In the genomic region with DNA sequence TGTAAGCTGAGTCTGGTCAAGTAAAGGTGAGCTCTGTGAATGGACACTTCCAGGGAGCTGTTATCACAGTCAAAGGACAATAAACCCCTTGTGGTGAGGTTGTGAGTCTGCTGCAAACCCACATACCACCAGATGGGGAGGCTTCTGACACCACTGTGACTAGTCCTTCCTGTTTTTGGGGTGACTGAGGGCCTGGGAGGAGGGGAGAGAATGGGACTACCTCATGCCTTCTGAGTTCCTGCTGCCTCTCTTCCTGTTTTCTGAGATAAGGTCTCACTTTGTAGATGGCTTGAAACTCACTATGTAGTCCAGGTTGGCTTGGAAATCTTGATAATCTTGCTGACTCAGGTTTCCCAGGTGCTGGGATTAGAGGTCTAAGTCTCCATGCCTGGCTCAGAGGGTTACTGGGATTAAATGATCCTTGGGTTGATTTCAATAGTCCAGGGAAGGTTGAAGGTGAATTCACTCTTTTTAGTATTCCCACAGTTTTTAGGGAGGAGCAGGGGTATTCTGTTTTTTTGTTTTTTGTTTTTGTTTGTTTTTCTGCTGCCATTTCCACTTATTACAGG, we compare ENCODE assay signal across 13 mouse cellular contexts. TPM values are rescaled to one million over a fixed set of nuclear protein-coding genes. Genes with fewer than 3 reads are reported as not detected.
DNase-seq lines count a peak whose midpoint lies in the region; ATAC-seq and TF ChIP-seq lines count a peak whose summit lies in the region.
"Had no signal": no experiment of that assay in that cellular context is flagged by ENCODE, and none has a peak within 500 bp of the region (broad histone marks: within the 10 kb centered on the region; RNA-seq: fewer than 3 reads in every experiment).

No protein-coding gene starts in this region.

- H3K4me1 ChIP-seq in liver, embryonic 14.5 days (replicated peaks; ENCODE audit: control insufficient read depth in 2 of 2, insufficient read depth in 2 of 2, low read length in 1 of 2): no peaks in the 10 kb centered on the region
- H3K4me1 ChIP-seq in thymus, adult 2 months (replicated peaks; ENCODE audit: control insufficient read depth, insufficient read depth, low read length): peaks cover 7% of the 10 kb centered on the region
- H3K4me1 ChIP-seq: kidney, embryonic 15.5 days; midbrain, embryonic 12.5 days; neural tube, embryonic 15.5 days had no signal

- TF ChIP-seq EP300 in liver, embryonic 14.5 days (IDR thresholded peaks at IDR 0.05; ENCODE audit: low read depth): no peak

- no peak for TF ChIP-seq POLR2A in thymus, adult 2 months (IDR thresholded peaks at IDR 0.05; ENCODE audit: control insufficient read depth, extremely low read depth, insufficient read depth, low read length, poor library complexity)

- no peaks in the 10 kb centered on the region for H3K36me3 ChIP-seq in liver, embryonic 14.5 days (replicated peaks; ENCODE audit: control insufficient read depth, insufficient read depth, low read depth)
- no peaks in the 10 kb centered on the region for H3K36me3 ChIP-seq in thymus, adult 2 months (ENCODE audit: control insufficient read depth, insufficient read depth, low read length)
- H3K36me3 ChIP-seq: heart, embryonic 12.5 days; kidney, embryonic 15.5 days; midbrain, embryonic 12.5 days; neural tube, embryonic 15.5 days had no signal

- no peak overlapping the region for H3K27ac ChIP-seq in liver, embryonic 14.5 days
- H3K27ac ChIP-seq in thymus, adult 2 months (ENCODE audit: control insufficient read depth, insufficient read depth, low read length): no peak overlapping the region
- H3K27ac ChIP-seq: hindbrain, embryonic 14.5 days; kidney, embryonic 15.5 days; midbrain, embryonic 12.5 days; neural tube, embryonic 15.5 days had no signal

- peak; percentile 22 for TF ChIP-seq CTCF in liver, embryonic 14.5 days (IDR thresholded peaks at IDR 0.05; ENCODE audit: low read depth)
- no peak for TF ChIP-seq CTCF in thymus, adult 2 months (IDR thresholded peaks at IDR 0.05; ENCODE audit: borderline replicate concordance, control insufficient read depth, extremely low read depth, insufficient read depth, low read length, poor library complexity)

- H3K4me2 ChIP-seq in liver, embryonic 14.5 days (ENCODE audit: low read depth): no peak overlapping the region
- H3K4me2 ChIP-seq: heart, embryonic 12.5 days; hindbrain, embryonic 14.5 days; kidney, embryonic 15.5 days; midbrain, embryonic 12.5 days; neural tube, embryonic 15.5 days had no signal

- DNase-seq in MEL-GATA-1-ER (ENCODE audit: extremely low read depth, low read depth): peak; percentile 86
- DNase-seq in liver, embryonic 14.5 days (ENCODE audit: low read depth in 3 of 3, low spot score in 3 of 3): peak in 2 of 3 experiments; percentile 5 to 17
- DNase-seq in thymus, adult 2 months: peak; percentile 44
- no peak for DNase-seq in ovary, postnatal 36 days (ENCODE audit: low spot score)
- no peak for DNase-seq in adipocyte (ENCODE audit: low spot score)
- DNase-seq in kidney, postnatal 4 days: no peak
- DNase-seq: spleen, adult 18-20 months had no signal

- H3K4me3 ChIP-seq in liver, embryonic 14.5 days (ENCODE audit: insufficient read depth in 1 of 2, low read depth in 2 of 2, low read length in 2 of 2): no peak overlapping the region
- H3K4me3 ChIP-seq in thymus, adult 2 months (ENCODE audit: control insufficient read depth, insufficient read depth, low read length): no peak overlapping the region
- H3K4me3 ChIP-seq: heart, embryonic 12.5 days; kidney, embryonic 15.5 days; midbrain, embryonic 12.5 days; neural tube, embryonic 15.5 days had no signal

- H3K9ac ChIP-seq in liver, embryonic 14.5 days (replicated peaks): no peak overlapping the region
- H3K9ac ChIP-seq: heart, embryonic 12.5 days; hindbrain, embryonic 14.5 days; kidney, embryonic 15.5 days; midbrain, embryonic 12.5 days; neural tube, embryonic 15.5 days had no signal

- H3K27me3 ChIP-seq in liver, embryonic 14.5 days (ENCODE audit: control insufficient read depth, insufficient read depth, low read length): no peaks in the 10 kb centered on the region
- H3K27me3 ChIP-seq in thymus, adult 2 months (ENCODE audit: control insufficient read depth, insufficient read depth, low read length): no peaks in the 10 kb centered on the region
- H3K27me3 ChIP-seq: heart, embryonic 12.5 days; kidney, embryonic 15.5 days; midbrain, embryonic 12.5 days; neural tube, embryonic 15.5 days had no signal

- H3K9me3 ChIP-seq in liver, embryonic 14.5 days (ENCODE audit: control insufficient read depth, low read length): no peaks in the 10 kb centered on the region
- H3K9me3 ChIP-seq: heart, embryonic 12.5 days; kidney, embryonic 15.5 days; midbrain, embryonic 12.5 days; neural tube, embryonic 15.5 days had no signal

- ATAC-seq in CD4-positive, CD25-positive, alpha-beta regulatory T cell, adult 4 months: peak; percentile 99
- ATAC-seq in liver, embryonic 14.5 days (ENCODE audit: insufficient read depth): no peak

RNA-seq across cellular contexts. Expression of a gene that starts 24.3 kb away (rescaled TPM):
- polyA plus RNA-seq in CD4-positive, CD25-positive, alpha-beta regulatory T cell, adult 4 months (2017; shearing (Covaris generic)): 1 to 10 TPM in 1 of 2 experiments, under 1 TPM in 1; 0.83 to 1.7 TPM
- polyA plus RNA-seq in liver, embryonic 14.5 days (2012; rRNA removed): 0.02 TPM in 1 of 2 replicates, not detected in the other
- 0.18 TPM in 1 of 2 replicates, not detected in the other for polyA plus RNA-seq in liver, embryonic 14.5 days (2014; fragmentation: Nextera tagmentation; extraction: Ambion mirVana)
- polyA plus RNA-seq in thymus, adult 2 months (2012; rRNA removed): 0.18 and 0.36 TPM in 2 replicates

RNA-seq across cellular contexts. Expression of a gene that starts 37.7 kb away (rescaled TPM):
- 10 to 100 TPM; 15.1 to 18.6 TPM for polyA plus RNA-seq in CD4-positive, CD25-positive, alpha-beta regulatory T cell, adult 4 months (2017; shearing (Covaris generic))
- polyA plus RNA-seq in liver, embryonic 14.5 days (2012; rRNA removed): 3.2 and 3.9 TPM in 2 replicates
- 6.1 and 6.6 TPM in 2 replicates for polyA plus RNA-seq in liver, embryonic 14.5 days (2014; fragmentation: Nextera tagmentation; extraction: Ambion mirVana)
- 15.7 and 18.5 TPM in 2 replicates for polyA plus RNA-seq in thymus, adult 2 months (2012; rRNA removed)

RNA-seq across cellular contexts. Expression of a gene that starts 54.2 kb away (rescaled TPM):
- polyA plus RNA-seq in CD4-positive, CD25-positive, alpha-beta regulatory T cell, adult 4 months (2017; shearing (Covaris generic)): 10 to 100 TPM; 11.5 to 13.1 TPM
- 11.2 and 18.3 TPM in 2 replicates for polyA plus RNA-seq in liver, embryonic 14.5 days (2012; rRNA removed)
- 21.9 and 24.2 TPM in 2 replicates for polyA plus RNA-seq in liver, embryonic 14.5 days (2014; fragmentation: Nextera tagmentation; extraction: Ambion mirVana)
- polyA plus RNA-seq in thymus, adult 2 months (2012; rRNA removed): 173 and 229 TPM in 2 replicates

RNA-seq across cellular contexts. Expression of a gene that starts 54.2 kb away (rescaled TPM):
- polyA plus RNA-seq in CD4-positive, CD25-positive, alpha-beta regulatory T cell, adult 4 months (2017; shearing (Covaris generic)): 100 to 1,000 TPM; 105 to 108 TPM
- polyA plus RNA-seq in liver, embryonic 14.5 days (2012; rRNA removed): 47.9 and 77.4 TPM in 2 replicates
- polyA plus RNA-seq in liver, embryonic 14.5 days (2014; fragmentation: Nextera tagmentation; extraction: Ambion mirVana): 84.1 and 85.7 TPM in 2 replicates
- 40.4 and 41.3 TPM in 2 replicates for polyA plus RNA-seq in thymus, adult 2 months (2012; rRNA removed)

Comparison
In these comparisons a context has a peak if more than half of its experiments do, and no peak if none do; other contexts are left out.
1. DNase-seq: peak in MEL-GATA-1-ER (single experiment), liver, embryonic 14.5 days (2 of 3) and thymus, adult 2 months (single experiment); none in ovary, postnatal 36 days (single experiment), adipocyte (single experiment) and kidney, postnatal 4 days (0 of 2).